Mouse (Mus musculus): ENCODE measurements around the gene Mrpl48.

Gene Mrpl48

DNA sequence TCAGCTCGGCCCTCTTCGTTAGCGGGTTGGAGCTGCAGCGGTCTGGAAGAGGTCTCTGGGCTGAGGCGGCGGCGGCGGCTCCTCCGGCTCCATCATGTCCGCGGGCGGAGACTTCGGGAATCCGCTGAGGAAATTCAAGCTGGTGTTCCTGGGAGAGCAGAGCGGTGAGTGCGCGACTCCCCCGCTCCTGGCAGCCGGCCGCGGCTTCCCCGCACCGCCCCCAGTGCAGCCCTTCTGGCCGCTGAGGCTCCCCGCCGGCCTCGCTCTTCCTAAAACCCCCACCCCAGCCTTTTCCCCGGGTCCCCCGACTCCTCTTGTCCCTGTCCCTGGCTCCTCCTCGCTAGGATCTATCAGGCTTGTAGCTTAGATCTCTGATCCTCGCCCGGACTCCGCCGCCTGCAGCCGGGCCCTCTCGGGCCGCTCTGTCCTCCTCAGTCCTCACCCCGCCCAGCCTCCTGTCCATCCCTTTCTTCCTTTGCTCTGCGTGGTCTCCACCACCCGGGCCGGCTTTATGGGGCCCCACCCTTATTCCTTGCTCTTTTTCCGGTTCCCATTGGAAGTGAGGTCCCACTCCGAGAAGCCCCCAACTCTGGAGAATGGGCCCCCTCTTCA lies at the start of gene Mrpl48:
Mrpl48 (minus strand) TSS at position 172 of the 612 bp plus-strand sequence.
- in situ Hi-C loops (cut with MboI) = no loop called here

GRCm38 (mm10) chr7:100656739-100657138 lies 48.6 kb upstream of the Mrpl48 start:
- in situ Hi-C loops (cut with MboI) = no loop called here

GRCm38 (mm10) chr7:100654441-100654840 lies 46.3 kb upstream of the Mrpl48 start:
- in situ Hi-C loops (cut with MboI) = no loop called here

- in situ Hi-C loops (cut with MboI) = no loop called here
Observed at GRCm38 (mm10) chr7:100653480-100654266, 45.6 kb upstream of the Mrpl48 start.

GRCm38 (mm10) chr7:100651011-100651410 lies 42.9 kb upstream of the Mrpl48 start:
- in situ Hi-C loops (cut with MboI) = no loop called here

GRCm38 (mm10) chr7:100650421-100650820 lies 42.3 kb upstream of the Mrpl48 start:
- in situ Hi-C loops (cut with MboI) = no loop called here

- in situ Hi-C loops (cut with MboI) = no loop called here
Observed at GRCm38 (mm10) chr7:100649826-100650225, 41.7 kb upstream of the Mrpl48 start.

DNA sequence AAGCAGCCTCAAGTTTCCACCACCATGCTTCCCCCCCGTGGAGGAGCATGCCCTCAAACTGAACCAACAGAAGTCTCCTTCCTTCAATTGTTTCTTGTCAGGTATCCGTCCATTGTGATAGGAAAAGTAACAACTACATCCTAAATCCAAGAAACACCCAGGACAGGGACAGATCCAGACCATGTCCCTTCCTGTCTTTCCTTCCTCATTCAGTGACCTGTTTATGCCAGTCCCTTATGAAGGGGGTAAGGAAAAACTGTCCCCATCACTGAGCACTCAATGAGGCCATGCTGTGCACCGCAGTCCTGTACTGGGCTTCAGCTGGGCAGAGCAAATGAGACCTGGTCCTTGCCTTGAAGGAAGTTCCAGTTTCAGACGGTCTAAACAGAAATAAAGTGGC lies 41.0 kb upstream of the Mrpl48 start:
- in situ Hi-C loops (cut with MboI) = no loop called here

DNA sequence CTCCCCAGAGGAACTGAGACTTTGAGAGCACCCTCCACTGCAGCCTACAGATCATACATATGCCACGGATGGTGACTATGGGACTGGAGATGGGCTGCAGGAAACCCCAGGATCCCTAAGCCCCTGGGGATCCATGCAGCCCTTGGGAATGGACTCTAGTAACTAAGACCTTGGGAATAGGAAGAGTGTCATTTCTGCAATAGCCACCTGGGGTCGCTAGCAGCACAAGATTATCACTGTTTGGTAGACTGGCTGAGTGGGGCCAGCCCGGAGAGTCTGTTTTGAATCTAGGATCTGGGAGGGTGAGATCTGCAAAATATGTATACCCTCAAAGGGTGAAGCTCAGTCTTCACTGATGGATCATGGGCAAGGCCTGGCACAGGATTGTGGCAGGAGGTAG lies 37.0 kb upstream of the Mrpl48 start:
- in situ Hi-C loops (cut with MboI) = no loop called here

DNA sequence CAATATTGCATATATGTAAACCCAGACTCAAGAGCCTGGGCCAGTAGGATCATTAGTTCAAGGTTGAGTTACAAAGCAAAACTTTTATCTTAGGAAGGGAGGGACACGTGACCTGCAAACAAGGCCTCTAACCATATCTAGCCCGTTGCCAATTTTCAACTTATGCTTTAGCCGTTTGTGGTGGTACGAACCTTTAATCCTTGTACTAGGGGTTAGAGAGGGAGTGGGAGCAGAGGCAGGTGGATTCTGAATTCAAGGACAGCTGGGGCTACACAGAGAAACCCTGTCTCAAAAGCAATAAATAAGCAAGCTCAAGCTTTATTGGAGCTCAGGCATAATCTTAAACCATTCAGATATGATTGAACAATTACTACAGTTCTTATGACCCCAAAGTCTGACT lies 34.3 kb upstream of the Mrpl48 start:
- in situ Hi-C loops (cut with MboI) = no loop called here

GRCm38 (mm10) chr7:100637657-100638056 lies 29.6 kb upstream of the Mrpl48 start:
- in situ Hi-C loops (cut with MboI) = no loop called here

GRCm38 (mm10) chr7:100624538-100624937 lies 16.4 kb upstream of the Mrpl48 start:
- in situ Hi-C loops (cut with MboI) = no loop called here

- in situ Hi-C loops (cut with MboI) = no loop called here
Observed at GRCm38 (mm10) chr7:100622277-100622676, 14.2 kb upstream of the Mrpl48 start.

- in situ Hi-C loops (cut with MboI) = no loop called here
Observed at GRCm38 (mm10) chr7:100616121-100616857, 8.2 kb upstream of the Mrpl48 start.

DNA sequence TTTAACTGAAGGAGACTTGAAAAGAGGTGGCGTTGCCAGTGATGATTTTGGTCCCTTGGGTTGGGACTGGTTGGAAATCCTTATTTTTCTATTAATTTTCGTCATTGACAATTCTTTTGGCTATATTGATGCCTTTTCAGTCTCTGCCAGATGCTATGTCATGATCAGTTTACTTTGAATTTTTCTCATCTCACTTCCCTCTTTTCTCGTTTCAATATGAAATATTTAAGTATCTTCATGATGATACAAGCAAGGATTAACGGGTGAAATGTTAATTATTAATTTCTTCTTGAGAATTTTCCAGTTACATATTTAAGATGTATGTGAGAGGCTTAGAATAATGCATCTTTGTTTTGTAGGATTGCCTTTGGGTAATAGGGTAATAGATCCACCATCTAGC lies 809 bp upstream of the Mrpl48 start:
- in situ Hi-C loops (cut with MboI) = no loop called here

GRCm38 (mm10) chr7:100607214-100608129 lies 629 bp downstream of the Mrpl48 start, which contains the start of gene Rab6a:
Gene Rab6a (plus strand): TSS chr7:100607410.
- in situ Hi-C loops (cut with MboI) = no loop called here

DNA sequence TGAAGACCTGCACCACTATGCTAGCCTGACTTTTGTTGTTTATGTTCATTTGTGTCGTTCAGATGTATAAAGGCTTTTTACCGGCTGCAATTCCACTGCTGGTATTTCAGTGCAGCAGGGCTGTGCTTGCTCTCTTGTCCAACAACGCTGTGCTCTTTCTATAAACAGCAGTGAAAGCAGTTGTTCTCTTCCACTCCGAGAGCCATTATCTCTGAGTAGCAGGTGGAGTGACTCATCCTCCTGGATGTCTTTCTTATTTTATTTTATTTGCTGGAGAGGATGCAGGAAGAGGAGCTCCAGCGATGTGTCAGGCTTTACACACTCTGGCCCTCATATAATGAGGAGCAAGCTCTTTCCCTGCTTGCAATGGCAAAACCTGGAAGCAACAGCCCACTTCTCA lies 7.9 kb downstream of the Mrpl48 start:
- in situ Hi-C loops (cut with MboI) = no loop called here

- in situ Hi-C loops (cut with MboI) = no loop called here
Observed at GRCm38 (mm10) chr7:100593349-100593748, 14.8 kb downstream of the Mrpl48 start.

DNA sequence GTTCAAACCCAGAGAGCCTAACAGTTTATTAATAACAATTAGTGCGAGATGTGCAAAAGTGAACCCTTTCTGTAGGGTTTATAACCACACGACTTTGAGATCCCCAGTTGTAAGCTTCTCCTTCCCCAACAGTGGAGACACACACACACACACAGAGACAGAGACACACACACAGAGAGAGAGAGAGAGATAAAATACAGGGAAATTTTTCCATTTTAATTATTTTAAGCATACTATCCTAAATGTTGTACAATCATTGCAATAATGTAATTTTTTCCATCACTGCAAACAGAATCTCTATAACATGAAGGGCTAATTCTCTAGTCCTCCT lies 16.6 kb downstream of the Mrpl48 start:
- in situ Hi-C loops (cut with MboI) = no loop called here

GRCm38 (mm10) chr7:100590845-100591521 lies 17.1 kb downstream of the Mrpl48 start:
- in situ Hi-C loops (cut with MboI) = no loop called here

DNA sequence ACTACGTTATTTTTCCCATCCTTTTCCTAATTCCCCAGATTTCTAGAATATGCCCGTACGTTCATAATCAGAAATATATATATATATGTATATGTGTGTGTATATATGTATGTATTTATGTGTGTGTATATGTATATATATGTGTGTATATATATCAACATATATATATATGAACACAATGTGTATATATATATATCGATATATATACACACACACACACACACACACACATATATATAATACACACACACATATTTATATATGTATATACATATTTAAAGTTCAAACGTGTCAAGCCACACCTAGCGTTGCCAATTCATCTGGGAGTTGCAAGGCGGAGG lies 17.6 kb downstream of the Mrpl48 start:
- in situ Hi-C loops (cut with MboI) = no loop called here

All from mature B cell (primary cell).